Mouse (Mus musculus) lung, postnatal 0 days (tissue): ENCODE measurements around the gene Elfn2. TPM values are rescaled to one million over a fixed set of nuclear protein-coding genes. Genes with fewer than 3 reads are reported as not detected.
A peak's percentile ranks its signal among the peaks of the same experiment; 100 is the strongest.

Source experiments
- ATAC-seq: fragments of 200-750 bp; cut with Nextera tagmentation; 2 replicates; pipeline ENCODE4 v1.8.0; 2017; ENCODE audit warnings: moderate library complexity
- DNase-seq: peaks from one replicate; pipeline ENCODE4 v3.0.0-alpha.2; 2016; ENCODE audit warnings: low spot score
- H3K27ac ChIP-seq: fragments of 300-500 bp; sonication (generic); 2 replicates; pipeline ENCODE4 v1.5.1; 2014; ENCODE audit warnings: antibody characterized with exemption, mild to moderate bottlenecking, low read length, mixed read lengths
- H3K27me3 ChIP-seq: fragments of 300-500 bp; sonication (generic); replicated peaks from 2 replicates; pipeline ENCODE4 v1.6.1; 2014; ENCODE audit warnings: low read length, mixed read lengths; ENCODE audit not compliant: insufficient read depth
- H3K36me3 ChIP-seq: fragments of 300-500 bp; sonication (generic); 2 replicates; pipeline ENCODE4 v1.6.1; 2014; ENCODE audit warnings: low read length, mixed read lengths; ENCODE audit not compliant: insufficient read depth
- H3K4me1 ChIP-seq: fragments of 300-500 bp; sonication (generic); 2 replicates; pipeline ENCODE4 v1.6.1; 2014; ENCODE audit warnings: antibody characterized with exemption, low read depth, low read length, mixed read lengths; ENCODE audit not compliant: insufficient read depth
- H3K4me2 ChIP-seq: fragments of 300-500 bp; sonication (generic); replicated peaks from 2 replicates; pipeline ENCODE4 v1.6.1; 2014; ENCODE audit warnings: low read depth, mild to moderate bottlenecking, low read length, moderate library complexity, mixed read lengths
- H3K4me3 ChIP-seq: fragments of 300-500 bp; sonication (generic); 2 replicates; pipeline ENCODE4 v1.5.1; 2014; ENCODE audit warnings: low read depth, low read length
- H3K9ac ChIP-seq: fragments of 300-500 bp; sonication (generic); replicated peaks from 2 replicates; pipeline ENCODE4 v1.6.1; 2014; ENCODE audit warnings: low read depth, mild to moderate bottlenecking
- H3K9me3 ChIP-seq: fragments of 300-500 bp; sonication (generic); 2 replicates; pipeline ENCODE4 v1.6.1; 2016; ENCODE audit warnings: low read length, mixed read lengths
- CTCF ChIP-seq: IDR thresholded peaks from 2 replicates; pipeline ENCODE4 v1.5.1; 2016; ENCODE audit warnings: antibody characterized with exemption, mild to moderate bottlenecking
- EP300 ChIP-seq: IDR thresholded peaks from 2 replicates; pipeline ENCODE4 v1.6.1; 2016; ENCODE audit warnings: antibody characterized with exemption, mild to moderate bottlenecking, control low read depth
- WGBS: fragments of 180-500 bp; shearing (Covaris S2); extraction: QIAGEN DNeasy Blood & Tissue Kit; methylation state at CpG from one replicate; pipeline ENCODE4 v1.1.7; 2014; 5-methylcytosine and 5-hydroxymethylcytosine counted together
- polyA plus RNA-seq: library from polyadenylated mRNA; unstranded; fragments of >200 nt; fragmentation: Nextera tagmentation; extraction: Ambion mirVana; gene quantifications from 2 replicates; pipeline ENCODE4 v1.2.1, GENCODE M21; 2015

Elfn2 gene
- polyA plus RNA-seq, 1 experiment from 2014 or later: 0.02 TPM

DNA sequence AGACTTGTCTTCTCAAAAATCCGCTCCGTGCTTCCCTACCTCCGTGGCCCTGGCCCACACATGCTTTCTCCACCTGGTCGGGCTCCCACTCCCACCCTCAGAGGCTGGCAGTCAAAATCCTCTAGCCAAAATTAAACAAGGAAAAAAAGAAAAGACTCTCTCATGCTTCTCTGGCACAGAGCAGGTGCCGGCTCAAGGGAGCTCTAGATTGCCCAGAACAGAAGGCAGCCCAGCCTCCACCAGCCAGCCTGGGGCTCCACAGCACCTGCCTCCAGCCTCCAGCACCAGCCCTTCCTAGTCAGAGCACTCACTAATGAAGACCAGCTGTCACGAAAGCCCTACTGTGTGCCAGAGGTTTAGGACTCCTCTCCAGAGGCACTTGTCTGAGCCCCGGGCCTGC is 4.8 kb downstream of the Elfn2 start:
- 76% methylated on average over 7 of the region's 7 CpGs for WGBS

DNA sequence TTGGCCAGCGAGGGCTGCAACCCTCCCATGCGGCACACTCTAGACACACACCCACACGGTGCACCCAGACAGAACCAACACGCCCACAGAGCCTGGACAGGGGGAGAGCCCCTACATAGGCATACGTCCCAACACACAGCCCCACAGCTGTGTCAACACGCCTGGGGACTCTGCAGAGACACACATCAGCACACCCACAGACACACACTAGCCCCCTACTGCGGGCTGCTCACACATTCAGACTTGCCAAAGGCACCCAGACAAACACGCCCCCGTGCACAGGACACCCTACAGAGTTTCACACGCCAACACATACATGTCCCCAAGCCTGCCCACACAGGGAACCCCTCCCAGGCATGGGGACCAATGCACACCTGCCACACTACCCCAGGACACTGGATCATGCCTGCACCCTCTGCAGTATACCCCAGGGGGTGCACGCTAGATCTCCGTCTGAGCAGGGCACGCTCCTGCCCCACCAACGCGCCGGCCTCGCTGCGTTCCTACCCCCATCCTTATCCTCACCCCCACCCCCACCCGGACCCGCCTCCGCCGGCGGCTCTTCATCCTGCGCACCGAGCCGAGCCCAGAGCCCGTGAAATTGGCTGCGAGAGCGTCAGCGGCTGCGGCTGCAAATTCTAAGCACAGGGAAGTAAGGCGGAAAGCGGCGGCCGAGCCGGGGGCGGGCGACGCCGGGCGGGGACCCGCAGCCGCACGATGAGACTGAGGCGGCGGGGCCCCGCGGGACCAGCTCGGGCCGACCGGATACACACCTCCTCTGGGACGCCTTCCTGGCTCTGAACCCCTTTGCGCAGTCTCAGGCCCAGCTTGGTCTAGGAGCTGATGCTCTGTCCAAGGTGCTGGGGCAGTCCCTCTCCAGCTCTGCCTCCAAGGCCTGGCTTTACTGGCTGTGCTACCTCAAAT is 6.0 kb downstream of the Elfn2 start:
- no peaks in the 10 kb centered on the region for H3K36me3 ChIP-seq
- peaks cover 29% of the 10 kb centered on the region for H3K27me3 ChIP-seq
- no peak overlapping the region for H3K4me2 ChIP-seq
- H3K4me3 ChIP-seq: peak overlapping the region; percentile 5; the same call in 1 of the 2 replicates
- 9% methylated on average over 33 of the region's 53 CpGs for WGBS
- H3K4me1 ChIP-seq: no peaks in the 10 kb centered on the region
- H3K9ac ChIP-seq: no peak overlapping the region
- TF ChIP-seq CTCF: no peak
- no peak for TF ChIP-seq EP300
- ATAC-seq (no peak), DNase-seq (no peak)
- H3K9me3 ChIP-seq: no peaks in the 10 kb centered on the region
- no peak overlapping the region for H3K27ac ChIP-seq

More for the DNA sequence above, 4.8 kb downstream of the Elfn2 start:
- TF ChIP-seq CTCF (no peak), EP300 (no peak)
- Histone ChIP-seq H3K27me3 (peaks cover 40% of the 10 kb centered on the region), H3K36me3 (no peaks in the 10 kb centered on the region), H3K4me3 (no peak overlapping the region), H3K9me3 (no peaks in the 10 kb centered on the region), H3K4me2 (no peak overlapping the region), H3K27ac (no peak overlapping the region), H3K9ac (no peak overlapping the region), H3K4me1 (no peaks in the 10 kb centered on the region)
- ATAC-seq: no peak
- DNase-seq: no peak

DNA sequence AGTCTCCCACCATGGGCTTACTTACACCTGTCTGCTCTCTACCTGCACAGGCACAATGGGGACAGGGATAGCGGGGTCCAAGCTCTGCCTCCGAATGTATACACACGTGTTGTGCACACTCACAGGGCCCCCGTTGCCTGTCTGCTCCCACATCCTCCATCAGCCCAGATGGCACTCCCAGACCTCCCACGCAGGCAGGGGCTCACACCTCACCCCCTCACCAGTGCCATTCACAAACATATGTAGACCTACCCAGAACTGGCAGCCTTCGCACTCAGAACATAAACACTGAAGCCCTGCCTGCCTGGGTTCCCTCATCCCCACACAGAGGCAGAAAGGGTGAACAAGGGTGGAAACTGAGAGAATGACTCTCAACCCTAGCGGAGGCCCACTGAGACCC is 6.6 kb downstream of the Elfn2 start:
- Histone ChIP-seq H3K4me2 (no peak overlapping the region), H3K27me3 (peaks cover 25% of the 10 kb centered on the region), H3K4me3 (no peak overlapping the region), H3K9ac (no peak overlapping the region), H3K4me1 (no peaks in the 10 kb centered on the region), H3K36me3 (no peaks in the 10 kb centered on the region), H3K27ac (no peak overlapping the region), H3K9me3 (no peaks in the 10 kb centered on the region)
- WGBS: 62% methylated on average over 7 of the region's 7 CpGs
- no peak for DNase-seq
- no peak for TF ChIP-seq CTCF
- TF ChIP-seq EP300: no peak
- no peak for ATAC-seq

DNA sequence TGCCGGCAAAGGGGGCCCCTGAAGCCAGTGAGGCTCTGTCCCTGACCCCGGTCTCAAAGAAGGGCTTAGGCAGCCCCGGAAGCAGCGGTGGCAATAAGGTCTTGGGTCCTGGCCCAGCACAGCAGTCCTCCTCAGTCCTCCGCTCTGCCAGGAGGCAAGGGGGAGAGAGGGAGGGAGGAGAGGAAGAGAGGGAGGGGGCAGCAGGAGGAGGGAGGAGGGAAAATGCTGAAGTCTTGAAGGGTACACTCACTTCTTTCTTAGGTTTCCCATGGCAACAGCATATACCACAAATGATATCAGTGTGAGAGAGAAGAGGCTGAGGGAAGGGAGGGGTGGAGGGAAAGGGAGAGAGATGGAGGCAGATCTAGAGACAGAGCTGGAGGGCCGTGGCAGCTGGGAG is 7.9 kb downstream of the Elfn2 start:
- no peak for ATAC-seq
- 30% methylated on average over 6 of the region's 6 CpGs for WGBS
- peaks cover 19% of the 10 kb centered on the region for H3K27me3 ChIP-seq
- H3K4me3 ChIP-seq: no peak overlapping the region
- no peaks in the 10 kb centered on the region for H3K4me1 ChIP-seq
- no peak overlapping the region for H3K9ac ChIP-seq
- H3K36me3 ChIP-seq: no peaks in the 10 kb centered on the region
- H3K9me3 ChIP-seq: no peaks in the 10 kb centered on the region
- TF ChIP-seq CTCF: no peak
- TF ChIP-seq EP300: no peak
- H3K27ac ChIP-seq: no peak overlapping the region
- no peak for DNase-seq
- H3K4me2 ChIP-seq: no peak overlapping the region

DNA sequence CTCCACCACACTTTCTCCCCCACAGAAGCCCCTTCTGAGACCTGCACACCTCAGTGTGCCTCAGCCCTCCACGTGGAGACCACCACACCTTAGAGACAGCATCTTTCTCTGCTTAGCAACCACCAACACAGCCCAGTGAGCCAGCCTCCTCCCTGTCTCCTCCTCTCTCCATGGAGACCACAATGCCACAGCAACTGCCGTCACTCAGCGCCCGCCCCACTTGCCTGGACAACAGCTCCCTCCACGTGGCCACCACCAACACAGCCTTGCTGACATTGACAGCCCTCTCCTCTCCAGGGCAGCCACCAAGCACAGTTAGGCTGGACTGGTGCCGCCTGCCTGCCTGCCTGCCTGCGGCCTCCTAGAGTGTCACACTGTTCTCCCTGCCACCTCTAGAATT is 8.8 kb downstream of the Elfn2 start:
- H3K4me3 ChIP-seq: no peak overlapping the region
- WGBS: 36% methylated on average over 6 of the region's 7 CpGs
- no peak for ATAC-seq
- no peaks in the 10 kb centered on the region for H3K36me3 ChIP-seq
- H3K27me3 ChIP-seq: peaks cover 17% of the 10 kb centered on the region
- no peak for DNase-seq
- no peaks in the 10 kb centered on the region for H3K4me1 ChIP-seq
- H3K9me3 ChIP-seq: no peaks in the 10 kb centered on the region
- H3K4me2 ChIP-seq: no peak overlapping the region
- no peak overlapping the region for H3K9ac ChIP-seq
- TF ChIP-seq EP300: no peak
- TF ChIP-seq CTCF: no peak
- H3K27ac ChIP-seq: no peak overlapping the region

DNA sequence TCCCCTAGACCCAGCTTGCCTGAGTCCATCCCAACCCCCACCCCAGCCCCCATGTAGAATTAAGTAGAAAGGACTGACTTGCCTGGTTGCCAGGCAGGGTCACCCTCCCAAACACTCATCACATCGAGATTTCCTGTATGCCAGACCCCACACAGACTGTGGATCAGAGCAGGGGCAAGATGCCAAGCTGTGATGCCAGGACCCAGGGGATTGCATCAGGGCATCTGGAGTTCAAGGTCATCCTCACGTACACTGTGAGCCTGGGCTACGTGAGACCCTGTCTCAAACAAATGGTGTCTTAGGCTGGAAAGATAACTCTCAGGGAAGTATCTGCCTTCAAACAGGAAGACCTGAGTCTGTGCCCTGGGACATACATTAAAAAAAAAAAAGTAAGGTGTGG is 11.9 kb downstream of the Elfn2 start:
- Histone ChIP-seq H3K36me3 (no peaks in the 10 kb centered on the region), H3K9ac (no peak overlapping the region), H3K27ac (no peak overlapping the region), H3K4me2 (no peak overlapping the region), H3K4me3 (no peak overlapping the region), H3K9me3 (no peaks in the 10 kb centered on the region), H3K27me3 (no peaks in the 10 kb centered on the region), H3K4me1 (no peaks in the 10 kb centered on the region)
- DNase-seq (no peak), ATAC-seq (no peak)
- TF ChIP-seq EP300 (no peak), CTCF (no peak)
- 29% methylated on average over 3 of the region's 3 CpGs for WGBS
